Mouse (Mus musculus): ENCODE results near the gene Olfr281. TPM values are rescaled to one million over a fixed set of nuclear protein-coding genes. Genes with fewer than 3 reads are reported as not detected.
"Not testable (repeated sequence)": the region's sequence is repeated elsewhere in the genome, so short reads cannot be mapped to it uniquely, and the experiment has no call there.

Gene Olfr281
- polyA plus RNA-seq, 1 experiment from 2014 or later, result not detected

DNA sequence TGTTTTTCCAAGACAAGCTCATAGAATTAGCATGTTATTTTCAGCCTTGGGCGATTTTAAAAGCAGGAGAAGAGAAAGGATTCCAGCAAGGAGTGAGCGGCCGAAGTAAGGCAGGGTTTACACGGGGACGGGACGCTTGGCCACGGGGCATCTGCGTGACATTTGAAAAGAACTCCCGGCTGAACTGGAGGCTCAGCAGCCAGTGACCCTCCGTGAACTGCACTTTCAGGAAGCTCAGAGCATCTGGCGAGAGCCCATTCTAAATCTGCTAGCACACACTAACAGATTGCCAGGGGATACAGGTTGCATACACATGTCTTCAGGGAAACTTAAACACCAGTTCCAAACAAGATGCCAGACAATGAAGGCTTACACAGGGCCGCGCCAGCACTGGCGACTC is 28.1 kb upstream of the Olfr281 start:
- no peaks in the 10 kb centered on the region for H3K9me3 ChIP-seq (replicated peaks; ENCODE audit: control insufficient read depth, low read length)
- no peak overlapping the region for H3K4me2 ChIP-seq (ENCODE audit: low read depth, low read length)
- H3K27ac ChIP-seq (ENCODE audit: low read length), result no peak overlapping the region
- no peak overlapping the region for H3K9ac ChIP-seq (ENCODE audit: low read depth, low read length)
- no peak overlapping the region for H3K4me3 ChIP-seq (ENCODE audit: low read depth, low read length)
- no peaks in the 10 kb centered on the region for H3K27me3 ChIP-seq (ENCODE audit: control insufficient read depth, insufficient read depth, low read depth, low read length)
- ATAC-seq (ENCODE audit: low read depth), result no peak
- no peaks in the 10 kb centered on the region for H3K36me3 ChIP-seq (ENCODE audit: control insufficient read depth, insufficient read depth)
- no peaks in the 10 kb centered on the region for H3K4me1 ChIP-seq (ENCODE audit: control insufficient read depth, low read depth, low read length)
- 60% methylated on average over 14 of the region's 14 CpGs for WGBS (ENCODE audit: insufficient replicate concordance)

DNA sequence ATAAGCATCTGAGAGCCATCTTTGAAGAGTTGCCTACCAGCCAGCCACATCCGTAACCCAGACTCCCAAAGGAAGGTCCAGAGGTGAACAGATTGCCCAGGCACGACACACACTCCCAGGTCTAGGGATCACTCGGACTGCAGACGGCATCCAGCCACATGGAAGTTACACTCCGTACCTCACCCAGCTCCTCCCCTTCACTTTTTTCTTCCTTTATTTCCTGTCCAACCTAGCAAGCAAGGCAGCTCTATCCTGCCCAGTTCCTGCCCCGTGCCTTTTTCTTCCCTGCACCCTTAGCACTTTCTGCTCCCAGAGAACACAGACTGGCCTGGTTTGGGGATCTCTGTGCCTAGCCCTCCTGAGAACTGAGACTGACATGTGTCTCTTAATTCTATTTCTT is 27.6 kb upstream of the Olfr281 start:
- Histone ChIP-seq H3K4me1 (ENCODE audit: control insufficient read depth, low read depth, low read length) (no peaks in the 10 kb centered on the region), H3K9ac (ENCODE audit: low read depth, low read length) (no peak overlapping the region), H3K4me2 (ENCODE audit: low read depth, low read length) (no peak overlapping the region), H3K36me3 (ENCODE audit: control insufficient read depth, insufficient read depth) (no peaks in the 10 kb centered on the region), H3K27ac (ENCODE audit: low read length) (no peak overlapping the region), H3K27me3 (ENCODE audit: control insufficient read depth, insufficient read depth, low read depth, low read length) (no peaks in the 10 kb centered on the region), H3K9me3 (replicated peaks; ENCODE audit: control insufficient read depth, low read length) (no peaks in the 10 kb centered on the region), H3K4me3 (ENCODE audit: low read depth, low read length) (no peak overlapping the region)
- ATAC-seq (ENCODE audit: low read depth), result no peak
- WGBS (ENCODE audit: insufficient replicate concordance), result 40% methylated on average over 6 of the region's 6 CpGs

- WGBS (ENCODE audit: insufficient replicate concordance), result 70% methylated on average over 7 of the region's 7 CpGs
- H3K4me3 ChIP-seq (ENCODE audit: low read depth, low read length), result no peak overlapping the region
- H3K4me1 ChIP-seq (ENCODE audit: control insufficient read depth, low read depth, low read length), result no peaks in the 10 kb centered on the region
- no peak for ATAC-seq (ENCODE audit: low read depth)
- H3K27ac ChIP-seq (ENCODE audit: low read length), result no peak overlapping the region
- H3K4me2 ChIP-seq (ENCODE audit: low read depth, low read length), result no peak overlapping the region
- no peaks in the 10 kb centered on the region for H3K36me3 ChIP-seq (ENCODE audit: control insufficient read depth, insufficient read depth)
- no peak overlapping the region for H3K9ac ChIP-seq (ENCODE audit: low read depth, low read length)
- H3K9me3 ChIP-seq (replicated peaks; ENCODE audit: control insufficient read depth, low read length), result no peaks in the 10 kb centered on the region
- H3K27me3 ChIP-seq (ENCODE audit: control insufficient read depth, insufficient read depth, low read depth, low read length), result no peaks in the 10 kb centered on the region
Measured at GRCm38 (mm10) chr15:98425188-98425587, 27.2 kb upstream of the Olfr281 start.

DNA sequence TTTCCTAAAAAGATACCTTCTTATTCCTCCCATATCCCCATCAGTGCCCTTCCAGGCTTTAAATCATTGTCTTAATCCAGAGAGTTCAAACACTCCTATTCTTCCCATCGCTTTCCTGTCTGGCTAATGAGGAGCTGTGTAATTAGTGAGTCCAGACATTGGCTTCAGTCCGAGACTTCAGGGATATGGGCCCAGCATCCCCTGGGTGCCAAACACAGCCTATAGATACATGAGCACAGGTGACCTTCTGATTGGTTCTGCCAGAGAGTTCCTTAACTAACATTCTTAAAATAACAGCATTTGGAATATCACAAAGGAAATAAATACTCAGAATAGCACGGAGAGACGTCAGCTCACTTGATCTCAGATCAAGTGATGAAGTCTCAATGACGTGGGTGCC is 21.5 kb upstream of the Olfr281 start, which contains the start of gene Olfr282:
Gene Olfr282 (plus strand): TSS at position 301 of the 400 bp plus-strand sequence.
- ATAC-seq (ENCODE audit: low read depth); H3K4me3 ChIP-seq (ENCODE audit: low read depth, low read length); H3K4me1 ChIP-seq (ENCODE audit: control insufficient read depth, low read depth, low read length); H3K27me3 ChIP-seq (ENCODE audit: control insufficient read depth, insufficient read depth, low read depth, low read length); H3K4me2 ChIP-seq (ENCODE audit: low read depth, low read length); H3K9ac ChIP-seq (ENCODE audit: low read depth, low read length); H3K9me3 ChIP-seq (replicated peaks; ENCODE audit: control insufficient read depth, low read length); H3K36me3 ChIP-seq (ENCODE audit: control insufficient read depth, insufficient read depth); H3K27ac ChIP-seq (ENCODE audit: low read length): not testable (repeated sequence)
- WGBS (ENCODE audit: insufficient replicate concordance), result 73% methylated on average over 5 of the region's 5 CpGs

DNA sequence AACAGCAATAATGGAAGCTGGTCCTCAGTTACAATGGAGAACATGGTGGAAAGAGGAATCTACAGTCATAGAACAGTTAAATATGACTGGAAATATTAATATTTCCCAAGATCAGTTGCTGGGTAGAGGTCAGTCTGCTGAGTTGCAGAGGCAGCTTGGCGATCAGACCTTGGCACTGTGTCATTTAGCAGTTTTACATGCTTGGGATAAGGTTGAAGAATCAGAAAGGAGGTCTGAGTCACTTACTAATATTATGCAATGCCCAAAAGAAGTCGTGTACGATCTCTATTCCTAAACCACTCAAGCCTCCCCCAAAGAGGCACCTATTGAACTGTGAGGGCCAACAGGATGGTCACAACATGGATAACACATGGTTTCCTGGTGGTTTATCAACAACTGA is 7.8 kb upstream of the Olfr281 start:
- Histone ChIP-seq H3K4me2 (ENCODE audit: low read depth, low read length) (no peak overlapping the region), H3K27me3 (ENCODE audit: control insufficient read depth, insufficient read depth, low read depth, low read length) (no peaks in the 10 kb centered on the region), H3K36me3 (ENCODE audit: control insufficient read depth, insufficient read depth) (no peaks in the 10 kb centered on the region), H3K9ac (ENCODE audit: low read depth, low read length) (no peak overlapping the region), H3K27ac (ENCODE audit: low read length) (no peak overlapping the region), H3K4me3 (ENCODE audit: low read depth, low read length) (no peak overlapping the region), H3K4me1 (ENCODE audit: control insufficient read depth, low read depth, low read length) (no peaks in the 10 kb centered on the region), H3K9me3 (replicated peaks; ENCODE audit: control insufficient read depth, low read length) (no peaks in the 10 kb centered on the region)
- no peak for ATAC-seq (ENCODE audit: low read depth)
- WGBS (ENCODE audit: insufficient replicate concordance), result 60% methylated on average over 3 of the region's 3 CpGs

DNA sequence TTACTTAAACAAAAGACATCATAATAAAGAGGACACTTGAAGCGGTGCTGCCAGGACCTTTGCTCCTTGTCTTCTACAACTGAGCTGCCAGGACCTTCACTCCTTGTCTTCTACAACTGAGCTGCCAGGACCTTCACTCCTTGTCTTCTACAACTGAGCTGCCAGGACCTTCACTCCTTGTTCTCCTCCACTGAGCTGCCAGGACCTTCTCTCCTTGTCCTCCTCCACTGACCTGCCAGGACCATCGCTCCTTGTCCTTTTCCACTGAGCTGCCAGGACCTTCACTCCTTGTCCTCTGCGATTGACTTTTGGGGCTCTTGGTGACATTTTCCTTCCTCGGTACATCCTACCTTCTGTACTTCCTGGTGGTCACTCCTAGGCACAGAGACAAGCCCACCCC is 3.9 kb upstream of the Olfr281 start:
- no peaks in the 10 kb centered on the region for H3K4me1 ChIP-seq (ENCODE audit: control insufficient read depth, low read depth, low read length)
- H3K27ac ChIP-seq (ENCODE audit: low read length), result no peak overlapping the region
- no peaks in the 10 kb centered on the region for H3K27me3 ChIP-seq (ENCODE audit: control insufficient read depth, insufficient read depth, low read depth, low read length)
- WGBS (ENCODE audit: insufficient replicate concordance), result 57% methylated on average over 4 of the region's 4 CpGs
- no peak overlapping the region for H3K9ac ChIP-seq (ENCODE audit: low read depth, low read length)
- H3K36me3 ChIP-seq (ENCODE audit: control insufficient read depth, insufficient read depth), result no peaks in the 10 kb centered on the region
- H3K9me3 ChIP-seq (replicated peaks; ENCODE audit: control insufficient read depth, low read length), result no peaks in the 10 kb centered on the region
- H3K4me2 ChIP-seq (ENCODE audit: low read depth, low read length), result no peak overlapping the region
- no peak for ATAC-seq (ENCODE audit: low read depth)
- no peak overlapping the region for H3K4me3 ChIP-seq (ENCODE audit: low read depth, low read length)

DNA sequence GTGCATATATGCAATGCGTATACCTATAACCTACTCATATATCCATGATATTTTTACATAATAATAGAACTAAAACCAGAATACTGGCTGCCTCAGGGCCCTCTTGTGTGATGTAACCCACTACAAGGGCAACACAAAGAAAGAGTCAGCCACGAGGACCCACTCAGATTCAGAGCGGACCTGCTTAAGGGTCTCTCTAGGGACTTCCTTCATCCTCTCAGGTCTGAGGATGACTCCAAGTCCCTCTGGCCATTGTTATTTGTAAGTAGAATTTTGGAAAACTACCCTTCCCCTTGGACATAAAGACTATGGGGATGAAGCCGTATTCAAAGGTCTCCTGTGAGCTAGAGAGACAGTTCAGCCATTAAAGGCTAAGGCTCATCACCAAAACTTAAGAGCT is 17.2 kb downstream of the Olfr281 start, which contains the start of gene OR5BS1P:
Gene OR5BS1P (plus strand): TSS at position 301 of the 400 bp plus-strand sequence.
- Histone ChIP-seq H3K27ac (ENCODE audit: low read length) (no peak within 1 kb of the TSS), H3K4me2 (ENCODE audit: low read depth, low read length) (no peak within 1 kb of the TSS), H3K36me3 (ENCODE audit: control insufficient read depth, insufficient read depth) (no peaks in the 10 kb centered on the region), H3K27me3 (ENCODE audit: control insufficient read depth, insufficient read depth, low read depth, low read length) (no peaks in the 10 kb centered on the region), H3K4me1 (ENCODE audit: control insufficient read depth, low read depth, low read length) (no peaks in the 10 kb centered on the region), H3K9ac (ENCODE audit: low read depth, low read length) (no peak within 1 kb of the TSS), H3K9me3 (replicated peaks; ENCODE audit: control insufficient read depth, low read length) (no peaks in the 10 kb centered on the region), H3K4me3 (ENCODE audit: low read depth, low read length) (no peak within 1 kb of the TSS)
- WGBS (ENCODE audit: insufficient replicate concordance), result 68% methylated on average over 4 of the region's 4 CpGs
- no peak for ATAC-seq (ENCODE audit: low read depth)

- no peak for ATAC-seq (ENCODE audit: low read depth)
- no peak overlapping the region for H3K27ac ChIP-seq (ENCODE audit: low read length)
- no peak overlapping the region for H3K4me3 ChIP-seq (ENCODE audit: low read depth, low read length)
- H3K36me3 ChIP-seq (ENCODE audit: control insufficient read depth, insufficient read depth), result no peaks in the 10 kb centered on the region
- WGBS (ENCODE audit: insufficient replicate concordance), result 69% methylated on average over 13 of the region's 13 CpGs
- no peaks in the 10 kb centered on the region for H3K9me3 ChIP-seq (replicated peaks; ENCODE audit: control insufficient read depth, low read length)
- no peaks in the 10 kb centered on the region for H3K27me3 ChIP-seq (ENCODE audit: control insufficient read depth, insufficient read depth, low read depth, low read length)
- H3K4me1 ChIP-seq (ENCODE audit: control insufficient read depth, low read depth, low read length), result no peaks in the 10 kb centered on the region
- H3K9ac ChIP-seq (ENCODE audit: low read depth, low read length), result no peak overlapping the region
- no peak overlapping the region for H3K4me2 ChIP-seq (ENCODE audit: low read depth, low read length)
Measured at GRCm38 (mm10) chr15:98471539-98471938, 19.2 kb downstream of the Olfr281 start.

DNA sequence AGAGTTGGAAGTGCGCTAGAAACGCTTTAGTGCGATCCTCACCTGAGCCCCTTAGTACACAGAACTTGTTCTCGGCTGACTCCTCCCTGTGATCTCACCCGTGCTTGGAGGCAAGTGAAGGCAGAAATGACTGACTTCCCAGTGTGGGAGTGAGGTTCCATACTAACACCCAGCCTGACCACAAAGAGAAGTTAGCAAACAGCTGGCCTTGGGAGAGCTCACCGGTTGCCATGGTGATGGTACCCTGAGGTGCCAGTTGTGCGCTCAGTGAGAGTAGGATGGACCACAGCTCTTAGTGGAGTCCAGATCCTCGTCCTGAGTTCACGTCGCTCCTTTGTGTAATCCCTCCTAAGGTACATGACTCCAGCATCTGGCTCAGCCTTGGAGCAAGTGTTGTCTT is 22.6 kb downstream of the Olfr281 start:
- H3K4me2 ChIP-seq (ENCODE audit: low read depth, low read length), result no peak overlapping the region

More for the DNA sequence above, 22.6 kb downstream of the Olfr281 start:
- no peak overlapping the region for H3K27ac ChIP-seq (ENCODE audit: low read length)
- no peaks in the 10 kb centered on the region for H3K4me1 ChIP-seq (ENCODE audit: control insufficient read depth, low read depth, low read length)
- no peak overlapping the region for H3K9ac ChIP-seq (ENCODE audit: low read depth, low read length)
- H3K9me3 ChIP-seq (replicated peaks; ENCODE audit: control insufficient read depth, low read length), result no peaks in the 10 kb centered on the region
- H3K4me3 ChIP-seq (ENCODE audit: low read depth, low read length), result no peak overlapping the region
- WGBS (ENCODE audit: insufficient replicate concordance), result 67% methylated on average over 10 of the region's 10 CpGs
- H3K36me3 ChIP-seq (ENCODE audit: control insufficient read depth, insufficient read depth), result no peaks in the 10 kb centered on the region
- H3K27me3 ChIP-seq (ENCODE audit: control insufficient read depth, insufficient read depth, low read depth, low read length), result no peaks in the 10 kb centered on the region
- no peak for ATAC-seq (ENCODE audit: low read depth)
